Mouse (Mus musculus) CH12F3 (cell line): ENCODE measurements at regions not wholly inside any gene's neighbourhood (a gene's known extent, or its start where the extent isn't known, plus 50 kb on each side); places are given as distances from the start of the nearest gene placed in this dataset.

Experiments used
- in situ Hi-C: fragments of 300-500 bp; cut with MboI; formaldehyde crosslinking; loops from 2 replicates; pipeline ENCODE4 v1.14.3; 2020; ENCODE audit warnings: low sequenced_read_pairs

DNA sequence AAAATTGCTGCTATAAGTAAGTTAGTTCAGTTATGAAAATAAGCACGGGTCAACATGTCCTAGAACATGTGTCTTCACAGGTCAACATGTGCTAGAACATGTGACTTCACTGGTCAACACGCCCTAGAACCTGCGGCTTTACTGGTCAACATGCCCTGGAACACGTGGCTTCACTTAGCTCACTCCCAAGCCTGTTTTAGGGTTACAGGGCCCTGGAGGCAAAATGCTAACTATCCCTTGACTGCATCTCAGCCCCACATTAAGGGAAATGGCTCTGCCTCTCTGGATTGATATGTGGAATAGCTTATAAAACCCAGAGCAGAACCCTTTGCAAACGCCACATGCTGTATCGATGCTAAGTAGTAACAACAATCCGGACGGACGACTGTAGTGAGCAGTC lies 67.8 kb downstream of the Nkx6-1 start:
- in situ Hi-C loops, result no loop called here

DNA sequence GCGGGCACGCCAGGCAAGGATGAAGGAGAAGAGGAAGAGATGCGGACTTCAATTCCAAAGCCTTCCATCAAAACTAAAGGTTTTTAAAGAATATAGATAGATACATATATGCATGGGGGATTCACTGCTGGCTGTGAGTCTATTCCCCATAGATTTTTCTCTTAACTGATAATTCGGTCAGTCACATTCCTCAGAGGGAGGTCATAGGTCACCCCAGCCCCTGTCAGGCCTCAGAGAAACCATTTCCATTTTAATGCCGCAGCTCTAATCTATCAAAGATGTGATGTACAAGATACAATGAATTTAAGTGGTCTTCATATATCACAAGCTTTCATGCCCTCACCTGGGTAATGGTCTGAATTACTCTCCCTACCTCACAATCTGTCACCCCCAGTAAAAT lies 73.6 kb downstream of the Nkx6-1 start:
- in situ Hi-C loops, result no loop called here

DNA sequence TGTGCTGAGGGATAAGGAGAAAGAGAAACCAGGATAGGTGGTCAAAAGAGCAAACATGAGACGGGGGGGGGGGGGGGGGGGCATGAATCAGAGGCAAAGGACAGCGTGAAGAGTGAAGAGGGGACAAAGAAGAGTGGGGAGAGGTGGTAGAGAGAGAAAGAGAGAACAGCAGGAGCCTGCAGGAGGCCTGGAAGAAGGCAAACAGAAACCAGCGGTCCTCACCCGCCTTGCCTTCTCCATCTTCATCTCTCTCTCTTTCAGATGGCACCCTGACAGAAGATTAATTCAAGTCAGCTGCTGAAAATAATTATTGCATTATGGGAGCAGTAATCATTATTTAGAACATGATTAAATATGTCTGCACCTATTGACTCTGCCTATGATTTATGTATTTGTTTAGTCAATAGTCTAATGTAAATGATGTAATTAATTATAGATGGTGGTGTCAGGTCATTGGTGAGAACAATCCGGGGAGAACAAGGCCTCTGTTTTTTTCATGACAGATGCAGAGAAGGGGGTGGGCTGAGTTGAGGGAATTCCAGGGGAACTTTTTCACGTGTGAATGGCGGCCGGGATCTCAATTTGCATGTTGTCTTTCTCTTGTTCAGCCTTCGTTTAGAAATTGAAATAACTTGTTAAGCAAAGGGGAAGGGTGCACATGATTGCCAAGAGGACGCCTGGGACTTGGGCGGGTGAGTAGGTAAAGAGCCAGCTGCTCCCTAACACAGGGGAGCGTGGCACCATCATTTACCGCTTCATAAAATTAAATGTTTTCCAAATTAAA lies 74.3 kb downstream of the Nkx6-1 start:
- in situ Hi-C loops, result no loop called here

DNA sequence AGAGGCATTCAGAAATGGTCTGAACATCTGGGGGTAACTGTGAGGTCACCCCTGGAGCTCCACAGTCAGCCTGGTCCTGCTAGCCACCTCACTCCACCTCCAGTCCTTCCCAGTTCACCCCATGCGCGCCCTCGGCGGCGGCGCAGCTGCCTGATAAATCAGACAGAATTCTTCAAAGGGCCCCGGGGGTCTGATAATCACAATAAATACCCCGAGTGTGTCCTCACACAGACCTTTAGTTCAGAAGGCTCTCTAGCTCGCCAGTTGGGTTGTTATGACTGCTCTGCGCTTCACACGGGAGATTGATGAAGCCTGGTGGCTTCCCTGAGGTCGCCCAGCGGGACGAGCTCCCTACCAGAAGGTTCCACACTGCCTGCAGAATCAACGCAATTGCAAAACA lies 91.8 kb downstream of the Nkx6-1 start:
- in situ Hi-C loops, result no loop called here

DNA sequence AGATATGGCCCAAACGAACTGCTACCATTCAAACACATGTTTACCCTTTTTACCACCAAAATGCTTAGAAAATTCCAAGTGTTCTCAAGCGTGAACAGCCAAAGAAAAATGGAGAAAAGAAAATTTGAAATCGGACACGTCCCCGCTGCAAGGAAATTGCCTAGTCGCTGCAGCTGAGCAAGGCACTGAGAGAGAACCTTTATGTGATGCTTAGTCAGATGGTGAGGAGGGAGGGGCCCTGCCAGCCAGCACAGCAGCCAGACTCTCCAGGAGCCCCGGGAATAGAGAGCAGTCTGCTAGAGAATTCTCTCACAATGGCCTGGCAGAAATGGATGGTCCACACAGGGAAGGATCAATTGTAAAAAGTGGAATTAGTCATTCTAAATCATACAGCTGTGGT lies 99.0 kb downstream of the Nkx6-1 start:
- in situ Hi-C loops, result no loop called here

DNA sequence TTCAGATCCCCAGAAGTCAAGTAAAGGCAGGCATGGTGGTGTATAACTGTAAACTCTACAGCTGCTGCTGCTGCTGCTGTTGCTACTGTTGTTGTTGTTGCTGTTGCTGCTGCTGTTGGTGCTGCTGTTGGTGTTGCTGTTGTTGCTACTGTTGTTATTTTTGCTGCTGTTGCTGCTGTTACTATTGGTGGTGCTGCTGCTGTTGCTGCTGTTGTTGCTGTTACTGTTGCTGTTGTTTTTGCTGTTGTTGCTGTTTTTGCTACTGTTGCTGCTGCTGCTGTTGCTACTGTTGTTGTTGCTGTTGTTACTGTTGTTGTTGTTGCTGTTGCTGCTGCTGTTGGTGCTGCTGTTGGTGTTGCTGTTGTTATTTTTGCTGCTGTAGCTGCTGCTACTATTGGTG lies 104.4 kb downstream of the Nkx6-1 start:
- in situ Hi-C loops, result no loop called here

DNA sequence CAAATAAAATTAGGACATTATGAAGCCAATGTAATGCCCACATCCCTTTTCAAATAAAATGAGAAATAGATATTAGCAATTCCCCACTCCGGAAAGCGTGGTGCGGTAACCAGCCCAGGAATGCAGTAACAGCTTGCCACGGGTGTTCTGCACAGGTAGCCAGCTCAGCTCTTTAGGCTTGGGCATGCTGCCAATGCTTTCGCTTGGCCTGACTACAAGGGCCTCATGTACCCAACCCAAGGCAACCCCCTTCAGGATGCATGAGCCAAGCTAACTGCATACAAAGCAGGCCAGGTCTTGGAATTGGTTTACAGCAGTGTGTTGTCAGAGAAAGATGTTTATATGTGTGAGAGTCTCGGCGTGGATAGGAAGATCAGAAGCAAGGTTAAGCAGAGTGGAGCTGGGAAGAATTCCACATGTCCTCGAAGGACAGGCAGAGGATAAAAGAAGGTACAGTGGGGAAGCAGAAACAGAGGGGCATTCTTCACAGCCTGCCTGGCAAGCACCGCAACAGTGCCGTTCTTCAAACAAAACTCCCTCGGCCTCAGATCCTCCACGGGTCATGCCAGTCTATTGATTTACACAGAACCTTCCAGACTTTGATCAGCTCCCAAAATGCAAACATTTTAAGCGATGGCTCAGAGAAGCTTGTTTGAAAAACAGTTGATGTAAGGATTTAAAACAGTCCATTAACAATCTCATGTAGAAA lies 106.4 kb downstream of the Nkx6-1 start:
- in situ Hi-C loops, result no loop called here

DNA sequence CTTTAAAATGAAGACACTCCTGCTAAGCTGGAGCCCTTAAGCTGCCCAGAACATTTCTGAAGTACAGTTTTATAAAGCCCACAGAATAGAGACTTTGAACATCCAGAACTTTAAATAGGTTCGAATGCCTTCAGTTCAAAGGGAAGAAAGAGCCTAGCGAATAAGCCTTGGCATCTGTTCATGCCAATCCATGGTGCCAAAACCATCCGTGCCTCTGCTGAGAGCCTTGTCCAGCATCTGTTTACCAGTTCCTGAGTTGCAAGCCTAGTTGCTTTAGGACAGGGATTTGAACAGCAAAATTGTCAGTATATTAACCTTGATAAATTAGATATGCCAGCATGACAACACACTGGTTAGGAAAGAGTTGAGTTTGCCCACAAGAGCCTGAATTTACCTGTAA lies 107.6 kb downstream of the Nkx6-1 start:
- in situ Hi-C loops, result no loop called here

DNA sequence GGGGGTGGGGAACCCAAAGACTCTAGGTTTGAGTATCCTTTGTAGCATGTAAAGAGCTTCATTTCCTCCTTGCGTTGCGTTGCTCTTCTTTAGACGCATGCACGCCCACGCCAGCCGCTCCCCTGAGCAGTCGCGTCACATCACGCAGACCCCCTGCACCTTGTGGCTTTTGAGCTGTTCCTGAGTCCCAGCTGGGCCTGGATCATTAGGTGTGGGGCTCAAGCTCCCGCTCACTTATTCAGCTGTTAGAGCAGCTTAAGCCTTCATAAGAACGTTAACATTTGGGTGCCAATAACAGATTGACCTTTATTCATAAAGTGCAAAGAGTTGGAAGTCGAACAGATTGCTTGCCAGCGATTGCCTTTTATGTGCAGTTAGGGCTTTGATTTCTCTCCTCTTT lies 121.5 kb downstream of the Nkx6-1 start:
- in situ Hi-C loops, result no loop called here

DNA sequence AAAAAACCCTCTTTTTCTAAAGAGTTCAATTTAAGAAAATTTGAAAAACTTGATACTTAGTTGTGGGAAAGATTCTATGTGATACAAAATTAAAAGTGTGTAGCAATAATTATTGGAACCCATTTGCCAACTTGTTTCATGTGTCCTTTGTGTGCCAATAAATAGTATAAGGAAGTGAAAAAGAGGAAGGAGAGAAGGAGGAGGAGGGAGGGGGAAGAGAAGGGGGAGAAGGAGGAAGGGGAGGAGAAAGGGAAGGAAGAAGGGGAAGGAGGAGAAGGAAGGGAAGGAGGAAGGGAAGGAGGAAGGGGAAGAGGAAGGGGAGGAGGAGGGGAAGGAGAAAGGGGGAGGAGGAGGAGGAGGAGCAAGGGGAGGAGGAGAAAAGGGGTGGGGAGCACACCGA lies 125.0 kb downstream of the Nkx6-1 start:
- in situ Hi-C loops, result no loop called here

DNA sequence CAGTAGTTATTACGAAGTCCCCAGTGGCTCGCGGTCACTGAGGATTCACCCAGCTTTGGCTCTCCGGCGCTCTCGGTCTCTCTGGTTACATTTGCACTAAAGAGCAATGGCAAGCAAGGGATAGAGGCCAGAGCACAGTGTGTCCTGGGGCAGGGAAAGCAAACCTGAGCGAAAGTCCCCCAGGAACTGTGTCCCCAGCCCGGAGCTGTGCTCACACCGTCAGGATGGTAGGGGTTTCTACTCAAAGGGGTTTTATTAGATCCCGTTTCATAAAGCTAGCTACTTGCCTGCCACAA lies 125.6 kb downstream of the Nkx6-1 start:
- in situ Hi-C loops, result no loop called here

DNA sequence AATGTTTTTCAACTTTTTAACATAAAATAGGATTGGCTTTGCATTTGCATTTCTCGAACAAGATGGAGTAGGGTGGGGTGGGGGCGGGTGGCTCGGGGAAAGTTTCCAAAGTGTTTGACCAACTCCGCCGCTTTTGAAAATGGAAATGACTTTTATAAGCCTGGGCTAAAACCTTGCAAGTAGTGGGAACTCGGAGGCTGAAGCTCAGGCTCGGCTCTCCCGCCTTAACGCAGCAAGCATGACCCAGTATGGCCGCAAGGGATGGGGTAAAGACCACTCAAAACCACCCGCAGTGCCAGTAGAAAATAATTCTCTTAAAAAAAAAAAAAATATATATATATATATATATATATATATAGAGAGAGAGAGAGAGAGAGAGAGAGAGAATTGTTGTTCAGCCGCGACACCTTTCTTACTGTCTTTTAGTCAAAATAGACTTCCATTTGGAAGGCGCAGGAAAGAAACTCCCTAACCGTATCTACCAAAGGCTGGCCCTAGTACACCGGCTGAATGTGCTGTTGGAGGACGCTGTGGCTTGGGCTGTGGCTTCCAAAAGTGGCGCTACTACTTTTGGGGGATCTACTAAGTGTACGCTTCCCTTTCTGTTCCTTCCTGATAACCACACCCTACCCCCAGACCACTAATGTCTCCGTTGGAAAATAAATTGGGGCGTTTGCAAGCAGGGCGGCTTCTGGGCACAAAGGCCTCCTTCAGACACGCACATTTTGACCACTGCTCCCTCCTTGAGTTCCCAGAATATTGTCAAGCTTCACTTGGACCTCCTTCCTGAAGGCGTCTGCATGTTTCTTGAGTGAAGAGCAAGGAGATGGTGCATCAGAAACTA lies 126.2 kb downstream of the Nkx6-1 start:
- in situ Hi-C loops, result no loop called here

DNA sequence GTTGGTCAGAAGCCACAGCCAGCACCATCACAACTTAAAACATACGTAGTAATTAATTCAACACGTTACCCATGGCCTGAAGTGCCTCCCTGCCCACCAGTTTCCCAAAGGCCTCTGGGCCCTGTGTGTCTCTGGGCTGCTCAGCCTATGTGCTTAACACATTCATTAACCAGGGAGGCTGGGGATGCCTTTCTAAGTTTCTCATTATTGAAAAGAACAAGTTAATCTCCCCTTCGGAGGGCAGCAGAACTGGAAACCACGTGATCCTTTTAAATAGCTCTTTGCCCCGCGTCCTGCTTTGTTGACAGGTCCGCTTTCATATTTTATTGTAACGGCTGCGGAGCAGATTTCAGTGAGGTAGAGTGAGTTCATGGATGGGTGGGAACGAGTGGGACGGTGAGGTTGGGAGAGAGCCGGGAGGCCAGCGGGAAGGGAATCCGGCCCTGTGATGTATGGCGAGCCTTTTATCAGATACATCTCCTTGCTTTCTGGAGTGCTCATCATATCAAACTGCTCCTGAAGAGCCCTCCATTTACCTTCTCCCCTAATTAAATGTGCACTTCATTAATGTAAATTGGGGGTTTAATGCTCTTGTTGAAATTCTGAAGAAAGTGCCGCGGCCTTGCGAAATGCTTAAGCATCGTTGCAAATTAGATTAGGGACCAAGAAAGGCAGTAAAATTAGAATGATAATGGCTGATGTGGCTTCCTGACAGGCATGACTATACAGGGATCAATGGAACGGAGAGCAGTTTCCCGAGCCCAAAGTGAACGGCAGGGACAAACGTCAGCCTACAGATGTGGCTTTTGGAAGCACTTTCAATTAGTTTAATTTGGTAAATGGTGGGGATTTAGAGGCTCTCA lies 127.0 kb downstream of the Nkx6-1 start:
- in situ Hi-C loops, result no loop called here

DNA sequence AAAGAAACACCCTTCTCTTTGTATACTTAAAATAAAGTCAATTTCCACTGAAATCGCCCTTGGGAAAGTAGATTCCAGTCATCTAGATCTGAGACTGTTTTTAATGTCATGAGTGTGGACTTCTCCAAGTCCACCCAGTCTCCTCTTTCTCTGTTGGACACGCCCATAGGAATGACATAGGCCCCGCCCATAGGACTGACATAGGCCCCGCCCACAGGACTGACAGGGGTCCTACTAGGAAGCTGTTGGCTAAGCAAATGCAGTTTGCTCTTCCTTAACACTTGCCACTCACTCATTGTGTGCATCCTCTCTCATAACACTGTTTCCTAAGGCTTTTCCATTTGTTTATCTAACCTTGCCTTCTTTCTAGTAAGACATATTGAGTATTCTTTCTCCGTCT lies 129.3 kb downstream of the Nkx6-1 start:
- in situ Hi-C loops, result no loop called here

DNA sequence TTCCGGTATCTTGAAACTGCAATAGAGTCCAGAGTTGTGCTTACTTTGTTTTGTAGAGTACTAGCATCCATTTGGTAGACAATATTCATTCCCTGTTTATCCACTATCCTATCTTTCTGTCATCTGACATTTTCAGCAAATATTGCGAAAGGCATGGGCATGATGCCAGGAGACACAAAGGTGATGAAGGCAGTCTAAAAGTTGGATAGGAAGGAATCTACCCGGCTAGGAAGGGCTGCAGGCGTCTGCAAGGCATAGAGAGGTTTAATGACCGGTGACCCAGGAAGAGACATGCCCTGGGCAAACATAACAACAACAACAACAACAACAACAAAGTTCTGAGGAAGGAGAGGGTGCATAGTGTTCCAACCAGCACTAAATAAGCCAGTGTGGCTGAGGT lies 139.4 kb downstream of the Nkx6-1 start:
- in situ Hi-C loops, result no loop called here

DNA sequence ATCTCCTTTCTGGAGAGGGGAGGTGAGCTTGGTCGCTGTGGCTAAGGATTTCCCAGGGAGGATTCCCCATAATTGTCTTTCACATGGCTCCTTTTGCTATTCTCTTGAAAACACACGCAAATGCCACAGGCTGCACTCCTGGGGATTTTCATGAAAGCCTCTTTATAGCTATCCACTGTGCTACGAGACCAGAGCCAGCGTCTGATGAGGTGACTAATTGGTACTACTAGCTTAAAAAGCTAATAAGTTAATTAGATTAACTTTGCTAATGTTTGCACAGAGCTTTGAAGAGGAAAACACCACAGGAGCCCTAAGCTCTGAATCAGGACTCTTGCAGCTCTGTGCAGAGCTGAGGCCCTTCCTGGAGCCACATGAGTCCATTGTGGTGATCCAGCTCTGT lies 140.1 kb downstream of the Nkx6-1 start:
- in situ Hi-C loops, result no loop called here

DNA sequence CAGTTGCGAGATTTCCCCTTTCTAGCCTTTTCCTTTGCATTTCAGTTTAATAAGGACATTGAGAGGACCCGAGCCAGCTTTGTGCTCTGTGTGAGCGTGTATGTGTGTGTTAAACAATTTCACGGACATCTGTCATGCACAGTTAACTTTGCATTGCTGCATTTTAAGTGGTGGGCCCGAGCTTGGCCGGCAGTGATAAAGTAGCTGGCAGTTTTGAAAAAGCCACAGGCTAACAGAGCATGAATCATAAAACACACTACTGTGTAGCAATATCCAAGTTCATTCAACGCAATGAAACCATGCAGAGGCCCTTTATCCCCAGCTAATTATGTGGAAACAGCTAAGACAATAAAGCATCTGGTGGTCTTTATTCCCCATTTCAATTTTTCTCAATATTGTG lies 140.9 kb downstream of the Nkx6-1 start:
- in situ Hi-C loops, result no loop called here

DNA sequence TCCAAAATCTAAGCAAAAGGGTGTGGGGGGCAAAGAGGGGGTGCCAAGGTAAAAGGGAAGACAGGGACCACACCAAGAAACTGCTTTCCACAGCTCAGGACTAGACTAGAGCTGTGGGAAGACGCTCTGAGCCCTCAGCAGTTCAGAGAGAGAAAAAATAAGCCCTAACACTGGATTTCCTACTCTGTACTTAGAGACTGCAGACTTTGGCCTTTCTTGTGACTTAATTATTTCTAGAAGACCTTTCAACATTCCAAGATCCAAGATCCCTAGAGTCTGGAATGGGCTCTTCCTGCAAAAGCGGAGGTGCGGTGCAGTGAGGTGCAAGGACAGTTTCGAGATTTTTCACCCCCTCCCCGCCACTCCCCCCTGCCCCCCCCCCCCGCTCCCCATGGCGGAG lies 141.3 kb downstream of the Nkx6-1 start:
- in situ Hi-C loops, result no loop called here

DNA sequence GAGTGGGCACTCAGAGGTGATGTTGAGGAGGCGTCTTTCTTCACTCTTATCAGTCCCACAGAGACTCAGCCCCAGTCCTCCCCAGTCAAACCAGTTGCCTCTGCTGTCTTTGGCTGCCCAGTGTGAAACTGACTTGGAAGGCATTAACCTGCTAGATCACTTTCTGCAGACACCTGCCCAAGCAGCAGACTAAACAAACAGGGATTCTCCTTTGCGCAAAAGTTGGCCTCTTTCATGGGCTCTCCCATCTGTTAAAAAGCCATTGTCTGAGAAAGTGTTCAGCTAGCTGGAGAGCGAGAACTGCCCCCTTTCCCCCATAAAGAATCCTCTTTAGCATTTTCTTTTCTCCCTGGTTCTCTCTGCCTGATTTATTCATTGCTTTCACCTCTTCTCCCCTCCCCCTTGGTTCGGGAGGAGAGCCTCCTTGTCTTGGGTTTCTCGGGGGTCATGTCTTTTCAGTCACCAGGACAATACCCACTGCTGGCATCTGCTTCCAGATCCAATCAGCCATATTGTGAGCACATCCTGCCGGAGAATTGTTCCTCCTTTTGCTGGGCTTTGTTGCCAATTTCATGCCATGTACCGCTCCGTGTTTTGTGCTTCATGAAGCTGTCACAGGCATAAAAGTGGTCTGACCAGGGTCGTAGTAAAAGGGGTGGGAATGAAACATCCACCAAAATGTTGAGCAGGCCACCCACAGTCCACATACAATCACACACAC lies 143.7 kb downstream of the Nkx6-1 start:
- in situ Hi-C loops, result no loop called here

DNA sequence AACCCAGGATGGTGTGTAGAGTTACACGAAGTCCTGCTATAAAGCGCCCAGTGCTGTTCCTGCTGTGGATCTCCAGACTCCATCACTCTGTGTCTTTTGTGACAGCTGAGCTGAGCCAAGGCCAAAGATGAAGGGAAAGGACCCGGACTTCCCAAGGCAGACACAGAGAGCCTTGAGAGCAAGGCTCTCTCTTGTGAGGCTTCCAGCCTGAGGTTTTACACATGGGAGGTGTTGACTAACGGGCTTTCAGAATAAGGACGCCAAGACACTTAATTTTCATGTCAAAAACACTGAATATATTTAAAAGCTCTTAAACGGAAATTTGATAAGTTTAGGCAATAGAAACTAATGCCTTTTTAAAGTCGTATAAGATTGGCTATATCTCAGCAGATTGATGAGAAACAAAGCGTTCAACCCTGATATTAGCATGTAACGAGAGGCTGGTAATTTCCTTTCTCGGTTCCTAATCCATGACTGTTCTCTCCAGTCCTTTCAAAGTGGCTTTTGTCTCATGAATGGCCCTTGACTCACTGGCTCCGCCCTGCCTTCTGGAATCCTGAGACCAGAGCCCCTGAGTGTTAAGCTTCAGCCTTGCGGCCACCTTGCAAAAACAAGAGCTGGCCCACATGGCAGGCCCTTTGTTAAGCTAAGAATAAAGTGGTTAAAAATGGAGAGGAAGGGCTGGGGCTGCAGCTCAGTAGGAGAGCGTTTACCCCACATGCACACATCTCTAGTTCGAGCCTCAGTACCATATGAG lies 145.8 kb downstream of the Nkx6-1 start:
- in situ Hi-C loops, result no loop called here
